Mouse (Mus musculus) forebrain, embryonic 12.5 days (tissue): ENCODE measurements around the gene Zic2. TPM values are rescaled to one million over a fixed set of nuclear protein-coding genes. Genes with fewer than 3 reads are reported as not detected.
"Not testable (repeated sequence)": the region's sequence is repeated elsewhere in the genome, so short reads cannot be mapped to it uniquely, and the experiment has no call there.

Source experiments
- ATAC-seq: fragments of 200-750 bp; cut with Nextera tagmentation; 2 replicates; pipeline ENCODE4 v1.8.0; 2017; ENCODE audit warnings: moderate TSS enrichment; ENCODE audit not compliant: low FRiP score
- H3K27ac ChIP-seq: fragments of 300-500 bp; sonication (generic); 2 replicates; pipeline ENCODE4 v1.5.1; 2016; ENCODE audit warnings: mild to moderate bottlenecking
- H3K27me3 ChIP-seq: fragments of 300-500 bp; sonication (generic); 2 replicates; pipeline ENCODE4 v1.6.1; 2016; ENCODE audit warnings: mild to moderate bottlenecking
- H3K36me3 ChIP-seq: fragments of 300-500 bp; sonication (generic); replicated peaks from 2 replicates; pipeline ENCODE4 v1.6.1; 2016; ENCODE audit warnings: mild to moderate bottlenecking
- H3K4me1 ChIP-seq: fragments of 300-500 bp; sonication (generic); 2 replicates; pipeline ENCODE4 v1.6.1; 2016
- H3K4me2 ChIP-seq: fragments of 300-500 bp; sonication (generic); 2 replicates; pipeline ENCODE4 v1.6.1; 2016; ENCODE audit warnings: mild to moderate bottlenecking, moderate library complexity
- H3K4me3 ChIP-seq: fragments of 300-500 bp; sonication (generic); replicated peaks from 2 replicates; pipeline ENCODE4 v1.5.1; 2016; ENCODE audit warnings: mild to moderate bottlenecking
- H3K9ac ChIP-seq: fragments of 300-500 bp; sonication (generic); 2 replicates; pipeline ENCODE4 v1.6.1; 2016; ENCODE audit warnings: mild to moderate bottlenecking
- H3K9me3 ChIP-seq: fragments of 300-500 bp; sonication (generic); 2 replicates; pipeline ENCODE4 v1.6.1; 2016
- WGBS: fragments of 180-500 bp; shearing (Covaris S2); methylation state at CpG from one replicate; pipeline ENCODE4 v1.1.7; 2016; 5-methylcytosine and 5-hydroxymethylcytosine counted together
- polyA plus RNA-seq: library from polyadenylated mRNA; unstranded; fragments of >200 nt; fragmentation: Nextera tagmentation; extraction: Ambion mirVana; gene quantifications from 2 replicates; pipeline ENCODE4 v1.2.1, GENCODE M21; 2016

Gene Zic2
- polyA plus RNA-seq, 1 experiment from 2014 or later = 16.3 TPM

DNA sequence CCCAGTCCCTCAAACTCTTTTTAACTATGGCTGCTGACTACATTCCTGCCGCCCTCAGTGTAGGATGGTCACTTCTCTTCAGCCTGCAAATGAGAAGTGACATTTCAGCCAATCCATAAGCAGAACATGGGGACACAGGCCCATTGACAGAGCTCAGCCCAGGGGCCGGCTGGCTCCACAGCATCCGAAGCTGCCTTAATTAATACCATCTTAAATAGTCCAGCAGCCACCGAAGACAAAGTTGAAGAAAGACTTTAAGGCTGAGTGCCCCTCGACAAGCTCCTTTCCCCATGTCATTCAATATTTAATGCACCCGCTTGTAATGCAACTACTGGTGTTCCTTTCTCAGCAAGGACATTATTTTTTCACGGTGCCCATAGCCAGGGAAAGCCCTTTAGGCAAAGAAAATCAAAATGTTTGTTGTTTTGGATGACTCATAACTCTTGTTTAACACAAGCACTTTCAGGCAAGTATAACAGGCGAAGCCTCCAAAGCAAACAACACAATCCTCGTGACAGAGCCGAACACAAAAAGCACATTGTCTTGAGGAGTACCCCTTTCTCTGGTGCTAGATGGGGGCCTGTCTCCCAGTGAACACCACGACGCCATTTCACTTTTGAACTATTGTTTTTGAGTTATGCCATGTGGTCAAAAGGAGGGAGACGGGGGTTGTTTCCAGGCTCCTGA is 22.4 kb upstream of the Zic2 start:
- Histone ChIP-seq H3K36me3 (no peaks in the 10 kb centered on the region), H3K27me3 (peaks cover 56% of the 10 kb centered on the region), H3K27ac (peak overlapping the region; percentile 91), H3K4me2 (peak overlapping the region; percentile 51), H3K9me3 (no peaks in the 10 kb centered on the region), H3K9ac (peak overlapping the region; percentile 21; the same call in 1 of the 2 replicates), H3K4me1 (peaks cover 65% of the 10 kb centered on the region), H3K4me3 (peak overlapping the region; percentile 21)
- WGBS = 4% methylated on average over 13 of the region's 13 CpGs
- peak; percentile 15; the same call in 1 of the 2 replicates for ATAC-seq

GRCm38 (mm10) chr14:122453388-122453995 is 21.7 kb upstream of the Zic2 start:
- H3K9ac ChIP-seq = peak overlapping the region; percentile 12; the same call in 1 of the 2 replicates
- H3K27me3 ChIP-seq = peaks cover 50% of the 10 kb centered on the region
- under 1% methylated on average over 32 of the region's 32 CpGs for WGBS
- H3K4me1 ChIP-seq = peaks cover 65% of the 10 kb centered on the region
- no peaks in the 10 kb centered on the region for H3K36me3 ChIP-seq
- peak; percentile 80 for ATAC-seq
- H3K27ac ChIP-seq = peak overlapping the region; percentile 91
- peak overlapping the region; percentile 21 for H3K4me3 ChIP-seq
- H3K9me3 ChIP-seq = no peaks in the 10 kb centered on the region
- peak overlapping the region; percentile 51 for H3K4me2 ChIP-seq

DNA sequence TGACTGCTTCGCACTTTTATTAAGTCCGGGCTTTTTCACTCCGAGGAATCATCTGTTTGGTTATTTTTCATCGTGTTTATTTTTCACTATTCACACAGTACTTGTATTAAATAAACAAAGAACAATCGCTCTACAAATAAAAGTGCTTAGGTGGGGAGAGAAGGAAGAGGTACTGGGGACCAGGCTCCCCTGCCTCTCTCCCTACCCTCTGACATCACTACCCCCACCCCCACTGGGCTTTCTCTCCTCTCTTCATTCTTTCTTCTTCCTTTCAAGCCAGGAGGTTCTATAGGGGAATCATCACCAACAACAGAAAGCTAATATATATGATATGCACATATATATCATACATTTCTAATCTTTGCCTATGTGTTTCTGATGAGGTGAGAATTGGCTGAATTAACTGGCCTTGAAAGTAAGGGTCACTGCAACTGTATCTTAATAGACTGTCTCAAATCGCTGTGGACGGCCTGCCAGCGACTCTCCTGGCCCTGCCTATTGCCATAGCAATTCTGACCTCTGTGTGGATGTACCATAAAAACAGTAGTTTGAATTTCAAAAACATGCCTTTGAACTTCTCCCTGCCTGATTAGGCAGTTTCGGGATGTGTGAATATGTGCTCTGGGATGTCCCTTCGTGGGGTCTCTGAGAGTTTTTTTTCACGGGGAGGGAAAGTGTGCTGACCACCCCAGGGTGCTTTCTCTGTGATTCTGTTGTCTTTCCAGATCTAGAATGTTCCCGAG is 21.1 kb upstream of the Zic2 start:
- 5% methylated on average over 12 of the region's 12 CpGs for WGBS
- peak; percentile 47; the same call in 1 of the 2 replicates for ATAC-seq
- H3K9ac ChIP-seq = 0 out of 2 replicates have a peak overlapping the region, but pooled peaks have one; percentile 12

DNA sequence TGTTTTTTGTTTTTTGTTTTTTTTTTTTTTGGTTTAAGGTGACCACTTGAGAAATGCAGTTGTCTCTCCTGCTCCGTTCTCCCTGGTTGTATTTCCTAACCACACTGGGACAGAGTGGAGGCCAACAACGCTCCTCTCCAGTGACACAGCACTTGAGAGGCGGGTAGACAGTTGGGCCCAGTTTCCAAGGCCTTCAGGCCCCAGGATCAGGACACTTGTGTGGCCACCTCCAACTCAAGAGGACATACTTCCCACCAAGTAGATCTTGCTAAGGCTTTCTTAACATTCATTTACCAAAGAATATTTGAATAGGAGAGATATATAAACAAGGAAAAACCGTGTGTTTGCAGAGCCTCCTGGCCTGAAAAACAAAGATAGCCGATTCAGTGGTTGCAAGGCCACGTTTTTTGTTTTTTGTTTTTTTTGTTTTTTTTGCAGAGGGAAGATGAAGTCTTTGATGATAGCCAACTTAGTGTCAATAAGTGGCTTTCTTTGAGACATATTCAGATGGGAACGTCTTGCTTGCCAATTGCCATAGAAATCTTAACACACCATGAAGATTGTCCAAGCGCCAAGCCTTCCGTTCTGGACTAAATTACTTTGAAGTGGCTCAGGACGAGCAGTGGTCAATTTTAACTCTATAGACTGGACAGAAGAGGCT is 20.2 kb upstream of the Zic2 start:
- H3K27ac ChIP-seq = peak overlapping the region; percentile 83
- H3K9me3 ChIP-seq = no peaks in the 10 kb centered on the region
- WGBS = 21% methylated on average over 10 of the region's 10 CpGs
- H3K4me2 ChIP-seq = no peak overlapping the region
- ATAC-seq = no peak
- H3K36me3 ChIP-seq = no peaks in the 10 kb centered on the region
- no peak overlapping the region for H3K4me3 ChIP-seq
- peaks cover 40% of the 10 kb centered on the region for H3K27me3 ChIP-seq
- H3K9ac ChIP-seq = no peak overlapping the region; the same call in 1 of the 2 replicates
- peaks cover 57% of the 10 kb centered on the region for H3K4me1 ChIP-seq

More for the DNA sequence above, 21.1 kb upstream of the Zic2 start:
- Histone ChIP-seq H3K27ac (peak overlapping the region; percentile 91), H3K4me2 (peak overlapping the region; percentile 51), H3K9me3 (no peaks in the 10 kb centered on the region), H3K4me3 (peak overlapping the region; percentile 21; the same call in 1 of the 2 replicates), H3K36me3 (no peaks in the 10 kb centered on the region), H3K27me3 (peaks cover 44% of the 10 kb centered on the region), H3K4me1 (peaks cover 65% of the 10 kb centered on the region)

DNA sequence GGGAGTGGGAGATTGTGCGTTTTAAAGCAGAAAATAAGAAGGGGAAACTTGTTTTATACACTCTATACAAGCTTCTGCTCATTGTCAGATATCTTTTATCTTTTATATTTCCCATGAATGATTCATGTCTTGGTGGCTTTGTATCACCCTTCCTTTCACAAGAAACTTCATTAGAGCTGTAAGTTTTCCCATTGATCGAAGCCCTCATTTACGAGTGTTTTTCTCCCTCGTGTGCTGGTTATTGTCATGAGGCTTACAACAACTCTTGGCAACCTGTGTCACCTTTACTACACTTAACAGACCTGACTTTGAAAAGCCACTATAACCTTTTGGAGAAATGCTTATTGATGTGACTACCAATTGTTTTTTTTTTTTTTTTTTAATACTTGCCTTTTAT is 19.7 kb upstream of the Zic2 start:
- Histone ChIP-seq H3K4me1 (peaks cover 57% of the 10 kb centered on the region), H3K36me3 (no peaks in the 10 kb centered on the region), H3K4me2 (no peak overlapping the region), H3K27me3 (peaks cover 39% of the 10 kb centered on the region), H3K9me3 (no peaks in the 10 kb centered on the region), H3K27ac (peak overlapping the region; percentile 83), H3K9ac (no peak overlapping the region), H3K4me3 (no peak overlapping the region)
- WGBS = 12% methylated on average over 4 of the region's 4 CpGs
- no peak for ATAC-seq

GRCm38 (mm10) chr14:122459332-122459731 is 15.9 kb upstream of the Zic2 start:
- H3K36me3 ChIP-seq, ATAC-seq, H3K4me3 ChIP-seq, H3K27ac ChIP-seq, H3K9me3 ChIP-seq: not testable (repeated sequence)
- Histone ChIP-seq H3K9ac (peak overlapping the region; percentile 61; the same call in 1 of the 2 replicates), H3K27me3 (peaks cover 40% of the 10 kb centered on the region), H3K4me1 (peaks cover 40% of the 10 kb centered on the region), H3K4me2 (peak overlapping the region; percentile 51)
- WGBS = 66% methylated on average over 12 of the region's 12 CpGs

GRCm38 (mm10) chr14:122459776-122460175 is 15.5 kb upstream of the Zic2 start:
- peaks cover 41% of the 10 kb centered on the region for H3K4me1 ChIP-seq
- WGBS = 84% methylated on average over 1 of the region's 1 CpGs
- peak overlapping the region; percentile 34 for H3K4me3 ChIP-seq
- H3K4me2 ChIP-seq = peak overlapping the region; percentile 51
- peak overlapping the region; percentile 61 for H3K9ac ChIP-seq
- no peaks in the 10 kb centered on the region for H3K9me3 ChIP-seq
- H3K27ac ChIP-seq = peak overlapping the region; percentile 61
- peaks cover 41% of the 10 kb centered on the region for H3K27me3 ChIP-seq
- H3K36me3 ChIP-seq = no peaks in the 10 kb centered on the region
- ATAC-seq = no peak

GRCm38 (mm10) chr14:122460226-122460625 is 15.0 kb upstream of the Zic2 start:
- H3K4me2 ChIP-seq = peak overlapping the region; percentile 51
- peaks cover 42% of the 10 kb centered on the region for H3K4me1 ChIP-seq
- no peaks in the 10 kb centered on the region for H3K36me3 ChIP-seq
- no peak for ATAC-seq
- H3K27ac ChIP-seq = peak overlapping the region; percentile 61
- 42% methylated on average over 5 of the region's 5 CpGs for WGBS
- no peaks in the 10 kb centered on the region for H3K9me3 ChIP-seq
- peak overlapping the region; percentile 34 for H3K4me3 ChIP-seq
- H3K27me3 ChIP-seq = peaks cover 45% of the 10 kb centered on the region
- peak overlapping the region; percentile 61 for H3K9ac ChIP-seq

DNA sequence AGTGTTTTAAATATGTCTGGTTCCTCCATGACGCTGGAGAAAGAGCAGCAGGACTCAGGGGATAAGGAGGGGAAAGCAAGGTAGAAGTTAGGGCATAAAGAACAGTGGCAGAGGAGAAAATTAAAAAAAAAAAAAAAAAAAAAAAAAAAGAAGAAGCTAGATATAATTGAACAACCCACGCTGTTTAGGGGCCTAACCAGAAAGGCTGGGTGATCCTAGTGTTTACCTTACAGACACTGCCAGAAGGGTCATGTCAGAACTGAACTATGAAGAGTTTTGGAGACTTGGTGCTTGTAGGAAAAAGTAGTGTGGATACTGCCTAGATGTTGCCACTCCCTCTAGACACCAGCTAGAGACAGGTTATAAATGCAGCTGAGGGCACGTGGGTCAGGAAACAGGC is 13.7 kb upstream of the Zic2 start:
- no peaks in the 10 kb centered on the region for H3K9me3 ChIP-seq
- H3K27ac ChIP-seq = peak overlapping the region; percentile 99
- peak overlapping the region; percentile 96 for H3K9ac ChIP-seq
- H3K27me3 ChIP-seq = peaks cover 52% of the 10 kb centered on the region
- WGBS = 24% methylated on average over 3 of the region's 3 CpGs
- ATAC-seq = no peak
- H3K4me2 ChIP-seq = peak overlapping the region; percentile 76
- peak overlapping the region; percentile 72 for H3K4me3 ChIP-seq
- peaks cover 42% of the 10 kb centered on the region for H3K4me1 ChIP-seq
- H3K36me3 ChIP-seq = no peaks in the 10 kb centered on the region

GRCm38 (mm10) chr14:122461966-122462365 is 13.3 kb upstream of the Zic2 start:
- Histone ChIP-seq H3K4me3 (peak overlapping the region; percentile 72), H3K9ac (peak overlapping the region; percentile 96), H3K9me3 (no peaks in the 10 kb centered on the region), H3K36me3 (no peaks in the 10 kb centered on the region), H3K27ac (peak overlapping the region; percentile 99), H3K4me2 (peak overlapping the region; percentile 76), H3K27me3 (peaks cover 56% of the 10 kb centered on the region), H3K4me1 (peaks cover 42% of the 10 kb centered on the region)
- 8% methylated on average over 9 of the region's 9 CpGs for WGBS
- no peak for ATAC-seq

- WGBS = 4% methylated on average over 17 of the region's 17 CpGs
- peaks cover 42% of the 10 kb centered on the region for H3K4me1 ChIP-seq
Measured at GRCm38 (mm10) chr14:122462689-122463079, 12.6 kb upstream of the Zic2 start.

More at GRCm38 (mm10) chr14:122462689-122463079, 12.6 kb upstream of the Zic2 start:
- Histone ChIP-seq H3K36me3 (no peaks in the 10 kb centered on the region), H3K27ac (peak overlapping the region; percentile 99), H3K9me3 (no peaks in the 10 kb centered on the region), H3K9ac (peak overlapping the region; percentile 96), H3K4me3 (peak overlapping the region; percentile 72), H3K4me2 (peak overlapping the region; percentile 76), H3K27me3 (peaks cover 59% of the 10 kb centered on the region)
- no peak for ATAC-seq
